Mouse (Mus musculus) CH12.LX (cell line): ENCODE data around the gene Fgfr2. TPM values are rescaled to one million over a fixed set of nuclear protein-coding genes. Genes with fewer than 3 reads are reported as not detected.

Experiments
- DNase-seq: peaks from one replicate; pipeline ENCODE4 v3.0.0-alpha.2; 2013; ENCODE audit errors: extremely low read depth
- H3K27ac ChIP-seq: 2 replicates; pipeline ENCODE4 v1.5.1; 2012; ENCODE audit warnings: low read depth, mild to moderate bottlenecking, control low read depth, moderate library complexity; ENCODE audit not compliant: insufficient read depth
- H3K27me3 ChIP-seq: replicated peaks from 2 replicates; pipeline ENCODE3; 2012; ENCODE audit warnings: inconsistent platforms
- H3K36me3 ChIP-seq, 2 experiments: replicated peaks in 1 of 2; 2 replicates each; pipeline versions ENCODE3 to v1.6.1; 2012; ENCODE audit warnings: inconsistent platforms in 1 of 2, low read length in 1 of 2, mild to moderate bottlenecking in 1 of 2, mixed read lengths in 1 of 2, moderate library complexity in 1 of 2; ENCODE audit not compliant: control insufficient read depth in 1 of 2, insufficient read depth in 1 of 2
- H3K4me1 ChIP-seq, 2 experiments: 2 replicates each; pipeline ENCODE4 v1.6.1; 2012; ENCODE audit warnings: inconsistent platforms in 1 of 2, moderate library complexity in 1 of 2; ENCODE audit not compliant: insufficient read depth in 2 of 2, control insufficient read depth in 1 of 2
- H3K4me2 ChIP-seq: 2 replicates; pipeline ENCODE4 v1.6.1; 2012; ENCODE audit warnings: low read depth, mild to moderate bottlenecking, control low read depth; ENCODE audit not compliant: poor library complexity, insufficient read depth, severe bottlenecking
- H3K4me3 ChIP-seq, 3 experiments: fragments of 150-350 bp in 1 of 3; sonication (generic) in 1 of 3; replicated peaks in 1 of 3; 2 replicates each; pipeline versions ENCODE3 to v1.5.1; 2011 to 2012; ENCODE audit warnings: low read depth in 2 of 3, low read length in 2 of 3, mild to moderate bottlenecking in 2 of 3, moderate library complexity in 2 of 3, control low read depth in 1 of 3, improper control_type of control experiment in 1 of 3, inconsistent platforms in 1 of 3, mixed read lengths in 1 of 3; ENCODE audit not compliant: poor library complexity in 1 of 3
- H3K79me2 ChIP-seq: replicated peaks from 2 replicates; pipeline ENCODE4 v1.6.1; 2012; ENCODE audit warnings: mild to moderate bottlenecking, moderate library complexity; ENCODE audit not compliant: control insufficient read depth, poor library complexity, insufficient read depth, severe bottlenecking; ENCODE audit errors: extremely low read depth
- H3K9ac ChIP-seq: 2 replicates; pipeline ENCODE4 v1.6.1; 2012; ENCODE audit warnings: low read depth, mild to moderate bottlenecking, control low read depth, moderate library complexity; ENCODE audit not compliant: insufficient read depth
- H3K9me3 ChIP-seq: replicated peaks from 2 replicates; pipeline ENCODE3; 2012; ENCODE audit warnings: low read length, inconsistent platforms, mixed read lengths
- BHLHE40 ChIP-seq: IDR thresholded peaks from 2 replicates; pipeline ENCODE4 v1.6.1; 2011; ENCODE audit warnings: mild to moderate bottlenecking, low read depth, low read length, improper control_type of control experiment
- ELF1 ChIP-seq: IDR thresholded peaks from 2 replicates; pipeline ENCODE4 v1.6.1; 2014; ENCODE audit warnings: low read depth, mild to moderate bottlenecking, inconsistent platforms, low read length, improper control_type of control experiment
- EP300 ChIP-seq: IDR thresholded peaks from 2 replicates; pipeline ENCODE4 v1.6.1; 2011; ENCODE audit warnings: low read length, improper control_type of control experiment
- ETS1 ChIP-seq: conservative IDR thresholded peaks from 2 replicates; pipeline ENCODE4 v1.6.1; 2012; ENCODE audit warnings: low read depth, mild to moderate bottlenecking, inconsistent platforms, low read length, improper control_type of control experiment, moderate library complexity
- JUN ChIP-seq: IDR thresholded peaks from 2 replicates; pipeline ENCODE4 v1.6.1; 2011; ENCODE audit warnings: low read depth, mild to moderate bottlenecking, low read length, improper control_type of control experiment, moderate library complexity; ENCODE audit not compliant: insufficient read depth
- KAT2A ChIP-seq: IDR thresholded peaks from 2 replicates; pipeline ENCODE4 v1.6.1; 2012; ENCODE audit warnings: low read length, improper control_type of control experiment, inconsistent platforms; ENCODE audit not compliant: insufficient replicate concordance
- MAX ChIP-seq: IDR thresholded peaks from 2 replicates; pipeline ENCODE4 v1.6.1; 2011; ENCODE audit warnings: low read length, improper control_type of control experiment
- MEF2A ChIP-seq: IDR thresholded peaks from 2 replicates; pipeline ENCODE4 v1.6.1; 2014; ENCODE audit warnings: low read depth, mild to moderate bottlenecking, inconsistent platforms, low read length, improper control_type of control experiment, borderline replicate concordance
- PAX5 ChIP-seq: IDR thresholded peaks from 2 replicates; pipeline ENCODE4 v1.6.1; 2012; ENCODE audit warnings: low read length, inconsistent platforms, mixed read lengths
- POLR2A ChIP-seq: IDR thresholded peaks from 2 replicates; pipeline ENCODE4 v1.6.1; 2011; ENCODE audit warnings: low read depth, mild to moderate bottlenecking, improper control_type of control experiment, low read length
- RCOR1 ChIP-seq: conservative IDR thresholded peaks from 2 replicates; pipeline ENCODE4 v1.6.1; 2012; ENCODE audit warnings: low read depth, mild to moderate bottlenecking, inconsistent platforms, low read length, improper control_type of control experiment
- UBTF ChIP-seq: IDR thresholded peaks from 2 replicates; pipeline ENCODE4 v1.6.1; 2012; ENCODE audit warnings: low read depth, mild to moderate bottlenecking, inconsistent platforms, low read length, improper control_type of control experiment, moderate library complexity
- USF1 ChIP-seq: IDR thresholded peaks from 2 replicates; pipeline ENCODE4 v1.6.1; 2014; ENCODE audit warnings: low read depth, mild to moderate bottlenecking, inconsistent platforms, low read length, improper control_type of control experiment
- USF2 ChIP-seq: conservative IDR thresholded peaks from 2 replicates; pipeline ENCODE4 v1.6.1; 2011; ENCODE audit warnings: low read depth, low read length, improper control_type of control experiment
- ZC3H11A ChIP-seq: IDR thresholded peaks from 2 replicates; pipeline ENCODE4 v1.6.1; 2012; ENCODE audit warnings: low read depth, mild to moderate bottlenecking, inconsistent platforms, low read length, improper control_type of control experiment
- ZKSCAN1 ChIP-seq: IDR thresholded peaks from 2 replicates; pipeline ENCODE4 v1.6.1; 2012; ENCODE audit warnings: low read depth, inconsistent platforms, low read length, improper control_type of control experiment, borderline replicate concordance
- ZNF384 ChIP-seq: IDR thresholded peaks from 2 replicates; pipeline ENCODE4 v1.6.1; 2012; ENCODE audit warnings: low read depth, low read length, improper control_type of control experiment, inconsistent platforms
- dilution Hi-C: fragments of 300-500 bp; cut with MboI; formaldehyde crosslinking; loops from 2 replicates; pipeline ENCODE4 v1.14.3; 2020; ENCODE audit warnings: low sequenced_read_pairs; ENCODE audit not compliant: extremely low pct_unique_long_range_greater_than_20kb, extremely low pct_ligation_motif_present
- in situ Hi-C: fragments of 300-500 bp; cut with MboI; formaldehyde crosslinking; loops from 3 replicates; pipeline ENCODE4 v1.14.3; 2019; ENCODE audit warnings: low sequenced_read_pairs, low pct_ligation_motif_present, low pct_unique_long_range_greater_than_20kb, mixed read lengths
- polyA plus RNA-seq: library from polyadenylated mRNA; unstranded; fragments of >175 nt; gene quantifications from 2 replicates; pipeline ENCODE4 v1.2.1, GENCODE M21; 2012; ENCODE audit warnings: low read depth; ENCODE audit not compliant: insufficient read length
- total RNA-seq, 2 experiments: library from RNA; depleted of rRNA; stranded (reverse); fragments of 300-350 nt in 1 of 2; fragments of >200 nt in 1 of 2; gene quantifications; 2 replicates each; pipeline ENCODE4 v1.2.3; 2012 to 2014

Fgfr2 gene
- total and polyA plus RNA-seq, 3 experiments: not detected

DNA sequence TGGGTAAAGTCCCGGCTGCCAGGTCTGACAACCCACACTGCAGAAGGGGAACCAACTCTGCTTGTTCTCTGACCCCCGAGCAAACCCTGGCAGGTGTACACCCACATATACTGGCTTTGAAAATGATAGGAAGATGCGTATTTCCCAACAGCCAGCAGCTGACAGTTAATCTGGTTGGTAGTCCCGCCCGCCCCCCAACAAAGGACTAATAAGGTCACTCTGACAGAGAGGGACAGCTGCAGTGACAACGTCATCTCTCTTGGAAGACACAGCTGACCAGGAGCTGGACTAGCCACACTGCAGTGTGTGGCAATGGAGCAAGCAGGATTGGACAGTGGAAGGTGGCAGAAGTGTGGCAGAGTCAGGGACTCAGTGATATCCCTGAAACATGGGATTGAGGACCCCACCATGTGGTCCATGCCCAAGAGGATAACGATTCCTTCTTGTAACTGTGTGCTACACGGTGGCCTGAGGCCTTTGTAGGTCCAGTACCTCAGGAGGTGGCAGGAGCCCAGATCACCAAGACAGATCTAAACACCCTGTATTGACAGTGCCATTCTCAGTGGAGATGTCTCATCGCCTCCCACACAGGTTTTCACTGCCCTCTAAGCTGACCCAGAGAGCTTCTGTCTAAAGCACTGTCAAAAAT is 130.1 kb downstream of the Fgfr2 start:
- dilution Hi-C loops: no loop called here
- Histone ChIP-seq H3K79me2 (no peaks in the 10 kb centered on the region), H3K36me3 (peaks cover 8 to 96% of the 10 kb centered on the region in 2 experiments), H3K27me3 (no peaks in the 10 kb centered on the region), H3K4me3 (no peak overlapping the region), H3K27ac (no peak overlapping the region), H3K4me1 (peaks cover 0 to 4% of the 10 kb centered on the region in 2 experiments; a peak in 2 of 4 replicates), H3K9me3 (no peaks in the 10 kb centered on the region), H3K9ac (no peak overlapping the region), H3K4me2 (no peak overlapping the region)
- in situ Hi-C loops: loop anchor here (10.0 kb wide), 1 partner anchor 58 kb away; the partner anchor contains the start of gene Zranb1
- no peak for TF ChIP-seq ETS1
- TF ChIP-seq ELF1: no peak
- TF ChIP-seq JUN: no peak
- no peak for TF ChIP-seq ZC3H11A
- no peak for TF ChIP-seq ZKSCAN1
- no peak for TF ChIP-seq USF1
- no peak for TF ChIP-seq ZNF384
- no peak for TF ChIP-seq RCOR1
- TF ChIP-seq EP300: no peak
- DNase-seq: no peak

- Histone ChIP-seq H3K4me3 (no peak overlapping the region), H3K27ac (no peak overlapping the region), H3K4me2 (no peak overlapping the region), H3K36me3 (peaks cover 10 to 87% of the 10 kb centered on the region in 2 experiments), H3K79me2 (no peaks in the 10 kb centered on the region), H3K9me3 (no peaks in the 10 kb centered on the region), H3K4me1 (peaks cover 0 to 13% of the 10 kb centered on the region in 2 experiments; a peak in 2 of 4 replicates), H3K9ac (no peak overlapping the region), H3K27me3 (no peaks in the 10 kb centered on the region)
- DNase-seq: no peak
- in situ Hi-C loops: loop anchor here (10.0 kb wide), 1 partner anchor 57 kb away; the partner anchor contains the start of gene Zranb1
- dilution Hi-C loops: no loop called here
- TF ChIP-seq MEF2A (no peak), KAT2A (no peak), JUN (no peak), EP300 (no peak), MAX (no peak), ZKSCAN1 (no peak), UBTF (no peak), BHLHE40 (no peak), POLR2A (no peak), USF2 (no peak), PAX5 (no peak)
Observed at GRCm38 (mm10) chr7:132991240-132991900, 131.8 kb downstream of the Fgfr2 start.
